Mouse (Mus musculus) A20 (cell line): ENCODE measurements around the gene Gm49396.
A peak's percentile ranks its signal among the peaks of the same experiment; 100 is the strongest.

ENCODE experiments used
- DNase-seq: peaks from one replicate; pipeline ENCODE4 v3.0.0-alpha.2; 2011; ENCODE audit warnings: low read depth, low spot score

Gm49396 gene

DNA sequence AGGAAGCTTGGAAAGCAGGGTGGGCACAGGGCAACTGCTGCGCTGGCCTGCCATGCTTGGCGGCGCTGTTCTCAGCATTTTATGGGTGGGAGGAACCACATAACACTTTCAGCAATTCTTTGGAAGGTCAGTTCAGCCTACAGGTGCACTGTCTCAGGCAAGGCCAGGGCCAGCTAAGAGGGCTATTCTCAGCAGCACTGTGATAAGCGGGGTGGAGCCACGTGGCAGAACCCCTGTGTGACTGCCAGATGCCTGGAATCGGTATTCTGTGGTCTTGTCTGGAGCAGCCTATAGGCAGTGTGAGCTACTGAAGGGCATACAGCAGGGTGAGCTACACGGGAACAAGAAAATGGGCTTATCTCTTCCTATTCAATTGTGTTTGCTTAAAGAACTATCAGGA lies 46.9 kb downstream of the Gm49396 start:
- no peak for DNase-seq

DNA sequence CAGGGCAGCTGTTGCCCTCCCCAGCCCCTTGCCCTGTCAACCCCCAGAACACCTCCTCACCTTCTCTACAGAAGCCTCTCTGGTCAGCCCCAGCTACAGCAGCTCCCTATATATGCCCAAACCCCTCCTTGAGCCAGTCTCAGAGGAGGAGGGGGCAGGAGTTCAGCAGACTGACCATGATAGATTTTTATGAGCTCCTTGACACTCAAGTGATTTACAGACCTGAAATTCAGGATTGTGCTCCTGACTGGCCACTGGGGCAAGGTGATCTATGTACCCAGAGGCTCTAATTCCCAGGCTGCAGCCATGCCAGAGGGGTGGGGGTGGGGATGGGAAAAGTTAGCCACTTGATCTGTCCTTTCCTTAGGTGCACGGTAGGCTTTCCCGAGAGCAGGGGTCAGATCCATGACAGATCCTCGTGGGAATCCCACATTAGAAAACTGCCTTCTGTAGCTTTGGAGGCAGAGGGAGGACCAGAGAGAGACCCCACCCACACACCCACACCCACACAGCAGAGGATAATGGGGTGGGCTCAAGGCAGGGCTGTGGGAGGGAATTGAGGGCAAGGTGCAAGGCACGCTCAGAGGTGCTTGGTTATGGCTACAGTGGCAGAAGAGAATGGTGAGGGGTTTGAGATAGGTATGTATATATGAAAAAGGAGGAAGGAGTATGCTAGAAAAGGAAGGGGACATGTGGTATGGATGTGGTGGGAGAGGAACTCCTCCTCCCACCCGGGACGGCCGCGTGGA lies 49.7 kb downstream of the Gm49396 start, which contains the start of gene Upk1a:
TSS of gene Upk1a (minus strand) at position 194 of the 749 bp plus-strand sequence.
- DNase-seq = no peak

DNA sequence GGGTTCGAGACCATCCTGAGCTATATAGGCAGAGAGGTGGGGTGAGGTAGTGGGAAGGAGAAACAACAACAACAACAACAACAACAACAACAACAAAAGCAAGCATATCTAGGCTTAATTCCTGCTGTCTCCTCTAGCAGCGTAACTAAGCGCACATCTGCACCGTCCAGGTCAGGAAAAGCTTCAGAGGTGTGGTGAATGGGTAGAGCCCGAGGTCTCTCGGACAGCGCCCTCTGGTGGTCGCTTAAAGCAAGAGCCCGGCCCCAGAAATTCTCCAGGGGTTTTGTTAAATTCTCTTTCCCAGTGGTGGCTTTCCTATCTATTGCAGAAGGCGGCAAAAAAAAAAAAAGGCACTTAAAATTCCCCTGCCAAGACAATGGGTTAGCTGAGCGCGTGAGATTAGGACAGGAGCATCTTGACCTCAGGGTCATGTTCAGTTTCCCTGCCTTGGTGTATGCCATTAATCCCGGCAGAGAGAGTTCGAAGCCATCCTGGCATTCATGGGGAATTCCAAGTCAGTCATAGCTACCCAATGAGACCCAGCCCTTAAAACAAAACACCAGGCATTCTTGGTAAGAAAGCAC lies 50.5 kb downstream of the Gm49396 start:
- DNase-seq = peak; percentile 76

DNA sequence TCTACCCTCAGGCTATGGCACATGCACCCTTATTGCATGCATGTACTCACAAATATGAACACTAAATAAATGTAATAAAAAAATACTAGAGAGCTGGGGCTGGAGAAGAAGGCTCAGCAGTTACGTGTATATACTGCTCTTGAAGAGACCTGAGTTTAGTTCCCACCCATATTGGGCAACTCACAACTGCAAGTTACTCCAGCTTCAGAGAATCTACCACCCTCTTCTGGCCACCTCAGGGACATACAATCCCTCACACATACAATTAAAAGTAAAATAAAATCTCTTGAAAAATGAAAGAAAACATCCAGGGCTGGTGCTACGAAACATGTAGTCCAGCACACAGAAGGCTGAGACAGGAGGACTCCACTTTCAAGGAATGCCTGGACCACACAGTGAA lies 51.3 kb downstream of the Gm49396 start:
- peak; percentile 72 for DNase-seq

DNA sequence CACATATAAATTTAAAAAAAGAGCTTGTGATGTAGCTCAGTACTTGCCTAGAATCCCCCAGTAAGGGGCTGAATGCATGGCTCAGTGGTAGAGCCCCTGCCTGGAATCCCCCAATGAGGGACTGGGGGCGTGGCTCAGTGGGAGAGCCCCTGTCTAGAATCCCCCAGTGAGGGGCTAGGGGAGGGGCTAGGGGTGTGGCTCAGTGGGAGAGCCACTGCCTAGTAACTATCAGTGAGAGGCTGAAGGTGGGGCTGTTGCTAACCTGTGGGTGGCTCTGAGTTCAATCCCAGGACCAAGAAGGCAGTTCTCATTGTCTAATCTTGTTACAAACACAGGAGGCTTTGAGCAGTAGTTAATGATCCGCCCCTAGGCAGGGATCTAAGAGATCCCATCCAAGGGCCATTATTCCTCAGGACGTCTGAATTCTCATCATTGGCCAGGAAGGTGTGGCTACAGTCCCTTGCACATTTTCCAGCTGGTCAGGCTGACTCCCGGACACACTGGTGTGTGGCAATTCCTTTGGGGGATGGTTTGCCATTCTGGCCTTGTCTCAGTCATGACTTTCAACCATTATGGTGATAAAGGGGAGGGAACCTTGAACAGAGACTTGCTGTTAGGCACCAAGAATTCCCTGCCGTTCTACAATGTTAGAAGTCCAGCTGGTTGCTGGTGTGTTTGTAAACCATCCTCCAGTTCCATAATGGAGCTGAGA lies 52.1 kb downstream of the Gm49396 start:
- DNase-seq = no peak
